Mouse (Mus musculus): ENCODE results near the gene Hint3. TPM values are rescaled to one million over a fixed set of nuclear protein-coding genes. Genes with fewer than 3 reads are reported as not detected.
"Not testable (repeated sequence)": the region's sequence is repeated elsewhere in the genome, so short reads cannot be mapped to it uniquely, and the experiment has no call there.

Gene Hint3
- polyA plus RNA-seq (2016; fragmentation: Nextera tagmentation; extraction: Ambion mirVana), result 14.6 and 15.2 TPM in 2 replicates

DNA sequence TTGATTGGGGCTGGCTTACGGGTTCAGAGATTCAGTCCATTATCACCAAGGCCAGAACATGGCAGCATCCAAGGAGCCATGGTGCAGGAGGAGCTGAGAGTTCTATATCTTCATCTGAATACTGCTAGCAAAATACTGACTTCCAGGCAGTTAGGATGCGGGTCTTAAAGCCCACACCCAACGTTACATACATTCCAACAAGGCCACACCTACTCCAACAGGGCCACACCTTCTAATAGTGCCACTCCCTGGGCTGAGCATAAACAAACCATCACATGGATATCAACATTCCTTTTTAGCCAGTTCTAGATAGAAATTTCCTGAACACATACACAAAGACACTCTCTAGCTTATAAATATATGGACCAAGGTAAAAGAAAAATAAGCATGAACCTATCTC lies at the start of gene Hint3:
Gene Hint3, minus strand, starts transcription at position 120 of the 400 bp plus-strand sequence.
- H3K27me3 ChIP-seq (ENCODE audit: low read depth, poor library complexity, severe bottlenecking), result no peaks in the 10 kb centered on the region
- WGBS, result 93% methylated on average over 3 of the region's 3 CpGs
- no peak for DNase-seq (ENCODE audit: low spot score)
- no peak within 1 kb of the TSS for H3K27ac ChIP-seq
- H3K9me3 ChIP-seq (replicated peaks), result no peaks in the 10 kb centered on the region
- no peaks in the 10 kb centered on the region for H3K36me3 ChIP-seq
- no peak within 1 kb of the TSS for H3K4me3 ChIP-seq
- H3K4me1 ChIP-seq, result no peaks in the 10 kb centered on the region

DNA sequence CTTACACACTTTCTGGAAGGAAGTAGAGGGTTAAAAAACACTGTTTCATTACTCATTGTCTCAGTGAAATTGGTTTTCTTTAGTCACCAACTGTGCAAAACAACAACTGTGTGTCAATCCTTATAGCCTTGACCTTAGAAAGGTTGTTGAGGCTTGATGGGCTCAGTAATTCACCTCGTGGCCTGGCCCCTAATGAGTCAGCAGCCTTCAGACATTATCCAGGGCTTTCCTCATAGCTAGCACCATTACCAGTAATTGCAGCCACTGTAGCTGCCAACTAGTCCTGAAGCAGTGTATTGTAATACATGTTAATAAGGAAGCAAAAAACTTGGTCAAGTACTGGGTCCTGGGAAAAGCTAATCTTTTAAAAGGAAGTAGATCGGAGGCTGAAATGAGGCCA lies 48.6 kb upstream of the Hint3 start:
- Histone ChIP-seq H3K4me1 (no peaks in the 10 kb centered on the region), H3K36me3 (no peaks in the 10 kb centered on the region), H3K4me3 (no peak overlapping the region), H3K27me3 (ENCODE audit: low read depth, poor library complexity, severe bottlenecking) (no peaks in the 10 kb centered on the region), H3K9me3 (replicated peaks) (no peaks in the 10 kb centered on the region), H3K27ac (no peak overlapping the region)
- 77% methylated on average over 2 of the region's 2 CpGs for WGBS
- DNase-seq (ENCODE audit: low spot score), result no peak

DNA sequence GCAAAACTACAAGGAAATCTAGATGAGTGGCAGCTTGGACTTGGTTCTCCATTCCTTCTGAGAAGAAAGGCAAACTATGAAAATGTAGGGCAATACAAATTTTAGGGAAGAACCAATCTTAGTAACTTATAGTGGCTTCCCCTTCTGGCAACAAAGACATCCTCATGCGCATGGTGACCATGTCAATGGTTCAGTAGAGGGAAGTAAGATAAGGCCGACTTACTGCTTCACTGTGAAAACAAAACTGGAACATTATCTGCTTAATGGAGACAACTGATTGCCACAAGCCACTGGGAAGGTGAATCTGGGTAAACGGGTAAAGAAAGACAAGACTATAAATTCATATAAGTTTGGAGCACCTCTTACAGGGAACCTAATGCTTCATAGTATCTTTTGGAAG lies 45.4 kb upstream of the Hint3 start:
- Histone ChIP-seq H3K9me3 (replicated peaks) (no peaks in the 10 kb centered on the region), H3K27me3 (ENCODE audit: low read depth, poor library complexity, severe bottlenecking) (no peaks in the 10 kb centered on the region), H3K27ac (no peak overlapping the region), H3K4me3 (no peak overlapping the region), H3K4me1 (no peaks in the 10 kb centered on the region), H3K36me3 (no peaks in the 10 kb centered on the region)
- WGBS, result 94% methylated on average over 3 of the region's 3 CpGs
- DNase-seq (ENCODE audit: low spot score), result no peak

- no peak for DNase-seq (ENCODE audit: low spot score)
- Histone ChIP-seq H3K27me3 (ENCODE audit: low read depth, poor library complexity, severe bottlenecking) (no peaks in the 10 kb centered on the region), H3K36me3 (0 out of 2 replicates have a peak, but pooled peaks cover 2% of the 10 kb centered on the region), H3K4me3 (no peak overlapping the region), H3K4me1 (no peaks in the 10 kb centered on the region), H3K27ac (no peak overlapping the region), H3K9me3 (replicated peaks) (no peaks in the 10 kb centered on the region)
- WGBS, result 92% methylated on average over 2 of the region's 2 CpGs
These were observed 37.1 kb upstream of the Hint3 start for GRCm38 (mm10) chr10:30666580-30666979.

- 87% methylated on average over 6 of the region's 6 CpGs for WGBS
- Histone ChIP-seq H3K9me3 (replicated peaks) (no peaks in the 10 kb centered on the region), H3K4me1 (peaks cover 8% of the 10 kb centered on the region), H3K27me3 (ENCODE audit: low read depth, poor library complexity, severe bottlenecking) (no peaks in the 10 kb centered on the region), H3K4me3 (no peak overlapping the region), H3K36me3 (peaks cover 7% of the 10 kb centered on the region), H3K27ac (no peak overlapping the region)
- no peak for DNase-seq (ENCODE audit: low spot score)
These were observed 31.3 kb upstream of the Hint3 start for GRCm38 (mm10) chr10:30660564-30661328.

DNA sequence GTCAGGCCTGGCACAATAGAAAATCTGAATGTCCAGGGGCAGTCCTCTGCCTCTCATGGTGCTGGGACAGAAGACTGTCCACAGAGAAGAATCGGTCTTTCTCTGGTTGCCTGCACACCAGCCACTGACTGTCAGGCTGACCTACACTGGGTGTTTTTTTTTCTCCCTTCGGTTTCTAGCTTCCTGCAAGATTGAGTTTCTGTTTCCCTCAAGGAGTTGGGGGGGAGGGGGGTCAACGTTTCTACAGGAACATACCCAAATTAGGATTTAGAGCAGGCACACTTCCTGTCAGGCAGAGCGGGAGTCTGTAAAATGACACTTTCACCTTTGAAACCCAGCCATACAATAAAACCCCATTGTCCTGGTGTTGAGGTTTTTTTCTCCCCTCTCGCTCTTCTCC lies 26.2 kb upstream of the Hint3 start:
- no peaks in the 10 kb centered on the region for H3K9me3 ChIP-seq (replicated peaks)
- H3K27me3 ChIP-seq (ENCODE audit: low read depth, poor library complexity, severe bottlenecking), result no peaks in the 10 kb centered on the region
- WGBS, result 17% methylated on average over 5 of the region's 5 CpGs
- H3K27ac ChIP-seq, result peak overlapping the region; percentile 83
- peak; percentile 50 for DNase-seq (ENCODE audit: low spot score)
- peaks cover 13% of the 10 kb centered on the region for H3K4me1 ChIP-seq
- H3K36me3 ChIP-seq, result peaks cover 23% of the 10 kb centered on the region
- peak overlapping the region; percentile 43 for H3K4me3 ChIP-seq

- Histone ChIP-seq H3K4me1 (no peaks in the 10 kb centered on the region; the same call in 1 of the 2 replicates), H3K36me3 (peaks cover 19% of the 10 kb centered on the region), H3K4me3 (no peak overlapping the region), H3K9me3 (replicated peaks) (no peaks in the 10 kb centered on the region), H3K27me3 (ENCODE audit: low read depth, poor library complexity, severe bottlenecking) (no peaks in the 10 kb centered on the region), H3K27ac (no peak overlapping the region)
- WGBS, result 54% methylated on average over 2 of the region's 2 CpGs
- DNase-seq (ENCODE audit: low spot score), result no peak
These were observed 18.2 kb upstream of the Hint3 start for GRCm38 (mm10) chr10:30647681-30648080.

- no peak for DNase-seq (ENCODE audit: low spot score)
- Histone ChIP-seq H3K4me3 (no peak overlapping the region), H3K36me3 (no peaks in the 10 kb centered on the region), H3K4me1 (no peaks in the 10 kb centered on the region), H3K27ac (no peak overlapping the region), H3K27me3 (ENCODE audit: low read depth, poor library complexity, severe bottlenecking) (no peaks in the 10 kb centered on the region), H3K9me3 (replicated peaks) (no peaks in the 10 kb centered on the region)
- 92% methylated on average over 3 of the region's 3 CpGs for WGBS
These were observed 8.8 kb upstream of the Hint3 start for GRCm38 (mm10) chr10:30638216-30638615.

- H3K9me3 ChIP-seq (replicated peaks); H3K4me3 ChIP-seq; DNase-seq (ENCODE audit: low spot score); H3K4me1 ChIP-seq; H3K27ac ChIP-seq; H3K27me3 ChIP-seq (ENCODE audit: low read depth, poor library complexity, severe bottlenecking); H3K36me3 ChIP-seq: not testable (repeated sequence)
- 80% methylated on average over 1 of the region's 1 CpGs for WGBS
These were observed 7.2 kb upstream of the Hint3 start for GRCm38 (mm10) chr10:30636474-30637154.

DNA sequence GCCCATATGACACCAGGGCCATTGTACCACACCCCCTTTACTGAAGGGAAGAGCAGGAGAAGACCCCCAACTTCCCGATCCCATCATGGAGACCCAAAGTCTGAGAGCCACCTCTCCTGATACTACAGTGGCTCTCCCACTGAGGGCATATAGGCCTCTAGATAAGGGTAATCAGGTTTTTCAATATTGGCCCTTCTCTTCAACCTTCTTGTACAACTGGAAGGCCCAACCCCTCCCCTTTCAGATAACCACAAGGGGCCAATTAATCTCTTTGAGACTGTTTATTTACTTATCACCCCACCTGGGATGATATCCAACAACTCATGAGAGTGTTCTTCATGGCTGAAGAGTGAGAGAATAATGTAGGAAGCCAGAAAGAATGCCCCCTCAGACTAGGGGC lies 3.3 kb upstream of the Hint3 start:
- no peak overlapping the region for H3K4me3 ChIP-seq
- WGBS, result 97% methylated on average over 1 of the region's 1 CpGs
- H3K36me3 ChIP-seq, result no peaks in the 10 kb centered on the region
- no peaks in the 10 kb centered on the region for H3K27me3 ChIP-seq (ENCODE audit: low read depth, poor library complexity, severe bottlenecking)
- H3K9me3 ChIP-seq (replicated peaks), result no peaks in the 10 kb centered on the region
- no peaks in the 10 kb centered on the region for H3K4me1 ChIP-seq
- DNase-seq (ENCODE audit: low spot score), result no peak
- no peak overlapping the region for H3K27ac ChIP-seq

GRCm38 (mm10) chr10:30629977-30630376 lies 545 bp upstream of the Hint3 start:
- H3K4me3 ChIP-seq, result no peak overlapping the region
- DNase-seq (ENCODE audit: low spot score), result no peak
- H3K4me1 ChIP-seq, result no peaks in the 10 kb centered on the region
- H3K9me3 ChIP-seq (replicated peaks), result no peaks in the 10 kb centered on the region
- no peak overlapping the region for H3K27ac ChIP-seq
- no peaks in the 10 kb centered on the region for H3K36me3 ChIP-seq
- no peaks in the 10 kb centered on the region for H3K27me3 ChIP-seq (ENCODE audit: low read depth, poor library complexity, severe bottlenecking)

GRCm38 (mm10) chr10:30628444-30628843 lies 988 bp downstream of the Hint3 start:
- H3K9me3 ChIP-seq (replicated peaks); DNase-seq (ENCODE audit: low spot score); H3K36me3 ChIP-seq; H3K4me1 ChIP-seq; H3K4me3 ChIP-seq; H3K27ac ChIP-seq; H3K27me3 ChIP-seq (ENCODE audit: low read depth, poor library complexity, severe bottlenecking): not testable (repeated sequence)
- 94% methylated on average over 11 of the region's 11 CpGs for WGBS

GRCm38 (mm10) chr10:30627548-30627947 lies 1.9 kb downstream of the Hint3 start:
- Histone ChIP-seq H3K4me3 (no peak overlapping the region), H3K4me1 (no peaks in the 10 kb centered on the region), H3K9me3 (replicated peaks) (no peaks in the 10 kb centered on the region), H3K27me3 (ENCODE audit: low read depth, poor library complexity, severe bottlenecking) (no peaks in the 10 kb centered on the region), H3K36me3 (no peaks in the 10 kb centered on the region), H3K27ac (no peak overlapping the region)
- DNase-seq (ENCODE audit: low spot score), result no peak
- WGBS, result 43% methylated on average over 1 of the region's 1 CpGs
